Mouse (Mus musculus) adrenal gland, adult 18-20 months (tissue): ENCODE measurements around the gene Kazald1. TPM values are rescaled to one million over a fixed set of nuclear protein-coding genes. Genes with fewer than 3 reads are reported as not detected.

Experiments
- DNase-seq, 2 experiments: peaks; one replicate each; pipeline ENCODE4 v3.0.0; 2021 to 2022; ENCODE audit warnings: low spot score in 2 of 2
- total RNA-seq, 2 experiments: library from RNA; stranded (reverse); gene quantifications; 1 replicate in 1 of 2; 2 replicates in 1 of 2; pipeline ENCODE4 v1.2.3; 2021

Gene Kazald1
- total RNA-seq, 2 experiments from 2014 or later = 5.2 to 7.4 TPM

- no peak for DNase-seq
These were observed 27.0 kb upstream of the Kazald1 start for GRCm38 (mm10) chr19:45047935-45048643.

GRCm38 (mm10) chr19:45048644-45049365 is 26.2 kb upstream of the Kazald1 start:
- DNase-seq = no peak

DNA sequence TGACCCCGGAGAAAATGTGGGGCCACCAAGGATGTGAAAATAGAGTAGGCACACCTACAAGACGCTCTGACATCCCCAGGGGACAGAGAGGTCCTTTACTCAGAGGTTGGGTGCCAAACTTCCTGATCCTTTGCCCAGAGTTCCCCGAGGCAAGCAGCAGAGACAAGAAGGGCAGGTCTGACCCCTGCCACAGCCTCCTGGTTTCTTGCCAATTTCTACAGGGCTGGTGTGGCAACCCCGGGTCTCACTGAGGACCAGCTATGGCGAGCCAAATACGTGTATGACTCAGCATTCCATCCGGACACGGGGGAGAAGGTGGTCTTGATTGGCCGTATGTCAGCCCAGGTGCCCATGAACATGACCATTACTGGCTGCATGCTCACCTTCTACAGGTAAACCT is 25.5 kb upstream of the Kazald1 start:
- no peak for DNase-seq

- DNase-seq = no peak
These were observed 21.6 kb upstream of the Kazald1 start for GRCm38 (mm10) chr19:45053451-45053850.

- DNase-seq = no peak
These were observed 19.9 kb upstream of the Kazald1 start for GRCm38 (mm10) chr19:45054892-45055690.

DNA sequence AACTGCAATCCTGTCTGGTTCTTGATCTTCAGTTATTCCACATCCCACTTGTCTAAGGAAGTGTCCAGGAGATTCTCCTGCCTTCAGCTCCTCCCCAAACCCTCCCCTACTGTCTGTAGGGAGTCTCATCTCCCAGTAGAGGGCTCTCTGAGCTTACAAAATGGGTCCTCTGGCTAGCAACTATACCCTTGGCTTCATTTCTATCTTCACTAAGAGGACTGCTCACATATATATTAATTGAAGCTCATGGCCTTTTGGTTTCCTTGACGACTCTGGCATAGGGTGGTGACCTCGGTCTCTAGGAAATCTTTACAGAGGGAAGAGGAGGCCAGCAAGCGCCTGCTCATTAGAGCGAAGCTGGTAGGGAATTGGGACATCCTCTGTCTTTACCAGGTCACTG is 18.7 kb upstream of the Kazald1 start:
- no peak for DNase-seq

- DNase-seq = no peak
These were observed 17.9 kb upstream of the Kazald1 start for GRCm38 (mm10) chr19:45056908-45057698.

DNA sequence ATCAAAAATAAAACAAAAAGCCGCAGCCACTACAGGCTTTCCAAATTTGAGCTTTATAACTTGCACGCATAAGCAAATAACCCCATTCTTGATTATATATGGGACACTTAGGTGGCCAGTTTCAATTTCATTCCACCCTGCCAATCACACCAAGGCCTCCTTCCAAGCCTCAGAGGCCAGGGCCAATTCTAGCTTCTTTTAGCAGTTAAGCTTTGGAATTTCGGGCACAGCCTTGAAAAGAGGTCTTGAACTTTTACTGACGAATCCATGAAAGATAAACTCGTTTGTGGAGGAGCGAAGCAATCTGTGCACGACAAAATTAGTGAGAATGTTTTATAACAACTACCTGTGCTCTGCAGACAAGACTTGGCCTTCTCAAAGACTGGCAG is 17.3 kb upstream of the Kazald1 start:
- DNase-seq = no peak

- DNase-seq = peak; percentile 82 to 84
These were observed 16.8 kb upstream of the Kazald1 start for GRCm38 (mm10) chr19:45058113-45058839.

GRCm38 (mm10) chr19:45058841-45059240 is 16.2 kb upstream of the Kazald1 start:
- DNase-seq = no peak

- DNase-seq = peak; percentile 68 to 72
These were observed 11.3 kb upstream of the Kazald1 start for GRCm38 (mm10) chr19:45063565-45064292.

- no peak for DNase-seq
These were observed 9.8 kb upstream of the Kazald1 start for GRCm38 (mm10) chr19:45065226-45065625.

DNA sequence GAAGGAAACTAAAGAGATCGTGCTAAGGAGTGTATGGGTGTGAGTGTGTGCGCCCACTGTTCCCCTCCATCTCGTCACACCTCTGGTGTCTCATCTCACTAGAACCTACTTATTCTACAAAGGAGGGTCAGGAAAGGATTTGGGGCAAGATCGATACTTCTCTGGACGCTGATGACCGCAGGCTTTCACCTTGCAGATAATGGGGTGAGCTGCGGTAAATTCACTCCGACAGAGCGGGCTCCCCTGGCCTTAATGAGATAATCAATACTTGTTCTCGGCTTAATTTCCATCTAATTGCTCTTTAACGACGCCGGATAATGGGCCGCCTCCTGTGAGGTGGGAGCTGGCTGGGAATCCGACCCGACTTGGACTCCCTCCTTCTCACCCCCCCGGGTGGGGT is 7.9 kb upstream of the Kazald1 start:
- no peak for DNase-seq

- DNase-seq = no peak
These were observed 7.1 kb upstream of the Kazald1 start for GRCm38 (mm10) chr19:45067758-45068510.

DNA sequence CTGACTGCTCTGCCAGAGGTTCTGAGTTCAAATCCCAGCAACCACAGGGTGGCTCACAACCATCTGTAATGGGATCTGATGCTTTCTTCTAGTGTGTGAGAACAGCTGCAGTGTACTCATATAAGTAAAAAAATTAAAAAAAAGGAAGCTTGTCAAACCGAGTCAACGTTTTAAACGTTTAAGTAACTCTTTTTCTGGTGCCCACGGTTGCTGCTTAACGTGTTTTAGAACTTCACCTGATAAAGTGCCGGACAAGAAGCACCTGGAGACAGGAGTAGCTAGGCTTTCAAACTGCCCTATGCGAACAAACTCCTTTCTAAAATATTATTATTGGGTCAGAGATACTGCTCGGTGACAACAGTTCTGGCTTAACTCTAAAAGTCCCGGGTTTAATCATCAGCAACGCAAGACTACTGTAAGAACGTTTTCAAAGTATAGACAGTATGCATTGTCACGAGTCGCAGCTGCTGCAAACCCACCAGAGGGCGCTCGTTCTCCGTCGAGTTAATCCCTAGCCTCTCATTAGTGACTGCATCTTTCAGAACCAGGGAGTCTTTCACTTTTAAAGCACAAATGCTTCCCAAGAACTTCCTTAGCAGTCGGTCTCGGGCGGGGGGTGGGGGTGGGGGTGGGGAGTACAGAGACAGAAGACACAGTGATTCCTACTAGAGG is 1.0 kb upstream of the Kazald1 start:
- peak; percentile 81 to 93 for DNase-seq

GRCm38 (mm10) chr19:45075323-45076035 is 438 bp downstream of the Kazald1 start:
- no peak for DNase-seq

DNA sequence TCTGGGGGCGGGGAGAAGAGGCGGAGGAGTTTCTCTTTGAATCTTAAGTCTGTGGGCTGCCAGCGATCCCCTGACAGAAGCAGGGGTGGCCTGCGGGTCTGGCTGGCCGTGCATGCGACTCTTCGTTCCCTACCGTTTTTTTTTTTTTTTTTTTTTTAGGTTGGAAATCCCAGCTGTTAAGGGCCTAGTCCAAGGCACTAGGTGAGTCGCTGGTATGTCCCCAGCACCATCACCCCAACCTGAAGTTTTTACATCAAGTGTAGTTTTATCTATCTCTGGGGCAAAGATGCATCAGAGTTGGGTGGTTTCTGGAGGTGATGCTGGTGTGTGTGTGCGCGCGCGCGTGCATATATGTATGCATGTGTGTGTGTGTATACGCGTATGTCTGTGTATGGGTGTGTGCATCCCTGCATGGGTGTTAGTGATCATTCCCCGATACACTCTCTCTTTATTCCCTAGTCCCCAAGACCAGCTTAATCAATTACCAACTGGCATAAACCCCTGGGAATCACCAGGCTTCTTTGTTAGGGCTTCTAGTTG is 1.1 kb downstream of the Kazald1 start:
- no peak for DNase-seq
